Mouse (Mus musculus) granulocyte monocyte progenitor cell, adult 5-6 weeks (primary cell): ENCODE measurements around the gene Lipo2. TPM values are rescaled to one million over a fixed set of nuclear protein-coding genes. Genes with fewer than 3 reads are reported as not detected.
"Not testable (repeated sequence)": the region's sequence is repeated elsewhere in the genome, so short reads cannot be mapped to it uniquely, and the experiment has no call there.

Experiments used
- ATAC-seq: replicated peaks from 2 replicates; pipeline ENCODE4 v1.8.0; 2016; ENCODE audit warnings: mild to moderate bottlenecking, moderate TSS enrichment, inconsistent platforms; ENCODE audit not compliant: poor library complexity, severe bottlenecking
- total RNA-seq, 2 experiments: library from RNA; stranded (forward) in 1 of 2; stranded (reverse) in 1 of 2; fragments of 200-712, 200-1000 nt in 1 of 2; fragments of >200 nt in 1 of 2; fragmentation: Nextera tagmentation in 1 of 2; gene quantifications; 2 replicates each; pipeline ENCODE4 v1.2.3; 2014 to 2017

Gene Lipo2
- total RNA-seq (2014; fragmentation: Nextera tagmentation) (not detected in 2 replicates), total RNA-seq (2017) (not detected in 2 replicates)

DNA sequence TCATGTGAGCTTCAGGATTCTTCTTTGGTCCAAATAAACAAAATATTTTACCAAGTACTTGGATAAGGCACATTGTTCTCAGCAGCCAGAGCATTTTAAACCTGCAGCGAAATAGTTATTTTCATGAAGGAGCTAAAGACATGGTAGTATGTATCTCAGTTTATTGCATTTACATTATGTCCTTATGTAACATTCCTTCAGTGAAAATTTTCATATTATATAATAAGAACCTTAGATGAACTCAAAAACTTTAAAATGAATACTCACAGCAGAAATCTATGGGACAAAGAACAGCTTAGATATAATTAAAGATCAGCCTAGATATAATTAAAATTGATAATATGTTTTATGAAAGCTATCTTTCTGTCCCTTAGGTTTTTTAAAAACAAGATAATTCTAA, at the start of gene Lipo2:
Gene Lipo2 (minus strand): TSS at position 101 of the 400 bp plus-strand sequence.
- not testable (repeated sequence) for ATAC-seq

DNA sequence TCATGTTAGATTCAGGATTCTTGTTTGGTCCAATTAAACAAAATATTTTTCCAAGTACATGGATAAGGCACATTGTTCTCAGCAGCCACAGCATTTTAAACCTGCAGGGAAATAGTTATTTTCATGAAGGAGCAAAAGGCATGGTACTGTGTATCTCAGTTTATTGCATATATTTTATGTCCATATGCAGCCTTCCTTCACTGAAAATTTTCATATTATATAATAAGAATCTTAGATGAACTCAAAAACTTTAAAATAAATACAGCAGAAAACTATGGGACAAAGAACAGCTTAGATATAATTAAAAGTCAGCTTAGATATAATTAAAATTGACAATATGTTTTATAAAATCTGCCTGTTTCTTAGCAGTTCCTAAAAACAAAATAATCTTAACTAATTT, 36.2 kb upstream of the Lipo2 start, which contains the start of gene Lipo1:
Gene Lipo1 (minus strand): TSS at position 101 of the 400 bp plus-strand sequence.
- ATAC-seq = not testable (repeated sequence)

DNA sequence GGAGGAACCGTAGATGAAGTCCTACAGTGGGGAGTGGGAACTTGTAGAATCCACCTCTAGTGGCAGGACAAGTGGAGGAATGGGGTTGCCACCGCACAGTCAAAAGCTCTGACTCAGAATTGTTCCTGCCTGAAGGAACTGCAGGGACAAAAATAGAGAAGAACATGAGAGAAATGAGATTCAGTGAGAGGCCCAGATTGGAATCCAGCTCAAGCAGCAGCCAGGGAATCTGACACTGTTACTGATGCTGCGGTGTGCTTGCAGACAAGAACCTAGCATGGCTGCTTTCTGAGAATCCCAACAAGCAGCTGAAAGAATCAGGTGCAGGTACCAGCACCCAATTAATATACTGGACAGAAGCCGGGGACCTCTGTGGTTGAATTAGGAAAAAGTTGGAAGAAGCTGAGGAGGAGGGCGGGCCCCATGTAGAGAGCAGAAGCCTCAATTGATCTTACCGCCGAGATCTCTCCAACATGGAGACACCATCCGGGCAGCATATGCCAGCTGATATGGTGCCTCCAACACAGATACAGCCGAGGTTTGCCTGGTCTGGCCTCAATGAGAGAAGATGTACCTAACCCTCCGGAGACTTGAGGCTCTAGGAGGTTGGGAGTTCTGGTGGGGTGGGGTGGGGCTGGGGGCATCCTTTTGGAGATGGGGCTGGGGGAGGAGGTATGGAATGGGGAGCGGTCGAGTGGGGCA, 35.6 kb upstream of the Lipo2 start:
- ATAC-seq = no peak

DNA sequence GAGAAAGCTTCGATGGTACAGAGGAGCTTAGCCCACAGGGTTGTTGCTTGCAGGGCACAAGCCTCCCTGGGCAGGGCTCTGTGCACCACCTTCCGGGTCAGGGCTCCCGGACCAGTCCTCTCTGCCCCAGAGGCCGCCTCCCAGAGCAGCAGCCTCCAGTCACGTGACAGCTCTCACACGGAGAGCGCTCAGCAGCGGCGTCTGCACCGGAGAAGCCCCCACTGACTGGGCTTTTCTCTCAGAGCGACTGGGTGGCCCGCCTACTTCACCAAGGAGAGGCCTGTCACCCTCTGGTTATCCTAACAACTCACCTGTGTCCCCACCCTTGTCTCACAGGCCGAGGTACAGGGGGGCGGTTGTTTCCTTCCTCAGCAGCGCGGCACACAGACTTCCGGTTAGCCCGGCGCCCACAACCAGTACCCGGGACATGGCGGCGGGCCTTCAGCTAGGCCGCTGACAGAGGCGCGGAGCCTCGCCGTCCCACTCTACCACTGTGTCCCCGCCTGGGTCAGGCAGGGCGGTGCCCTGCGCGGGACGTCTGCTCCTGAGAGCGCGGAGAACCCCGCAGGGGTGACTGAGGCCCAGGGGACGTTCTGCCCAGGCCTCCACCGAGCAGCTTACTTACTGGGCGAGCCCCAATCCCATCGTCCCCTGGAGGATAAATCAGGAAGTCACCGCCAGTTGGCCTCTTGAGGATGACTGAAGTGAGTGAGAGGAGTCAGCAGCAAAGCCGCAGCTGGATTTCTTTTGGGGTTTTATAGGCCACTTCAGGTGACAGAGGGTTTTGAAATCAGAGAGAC, 10.3 kb upstream of the Lipo2 start, which contains the start of gene Lipo3:
Gene Lipo3 (minus strand): TSS at position 665 of the 800 bp plus-strand sequence.
- ATAC-seq = peak; percentile 90

Other genes with a start within 250 kb of the Lipo2 start
- gene Lipo4, start 233.6 kb downstream of the Lipo2 start, total RNA-seq (2014; fragmentation: Nextera tagmentation) = not detected in 2 replicates
- gene Lipo4, start 233.6 kb downstream of the Lipo2 start, total RNA-seq (2017) = not detected in 2 replicates
- gene Gm8978, start 126.1 kb downstream of the Lipo2 start, total RNA-seq (2014; fragmentation: Nextera tagmentation) = not detected in 2 replicates
- gene Gm8978, start 126.1 kb downstream of the Lipo2 start, total RNA-seq (2017) = not detected in 2 replicates
- 10.9 and 14.2 TPM in 2 replicates for gene Lipo3, start 10.6 kb upstream of the Lipo2 start, total RNA-seq (2014; fragmentation: Nextera tagmentation)
- gene Lipo3, start 10.6 kb upstream of the Lipo2 start, total RNA-seq (2017) = 10.0 and 11.8 TPM in 2 replicates
- not detected in 2 replicates for gene Lipo1, start 36.1 kb upstream of the Lipo2 start, total RNA-seq (2014; fragmentation: Nextera tagmentation)
- gene Lipo1, start 36.1 kb upstream of the Lipo2 start, total RNA-seq (2017) = not detected in 2 replicates
- gene Lipf, start 209.8 kb upstream of the Lipo2 start, total RNA-seq (2014; fragmentation: Nextera tagmentation) = not detected in 2 replicates
- not detected in 2 replicates for gene Lipf, start 209.8 kb upstream of the Lipo2 start, total RNA-seq (2017)